Mouse (Mus musculus) thymus, postnatal 25 days (tissue): ENCODE data around the gene Rhbdd2.
A peak's percentile ranks its signal among the peaks of the same experiment; 100 is the strongest.
"Not testable (repeated sequence)": the region's sequence is repeated elsewhere in the genome, so short reads cannot be mapped to it uniquely, and the experiment has no call there.

Experiments
- DNase-seq: peaks from one replicate; pipeline ENCODE4 v3.0.0; 2022

Rhbdd2 gene

GRCm38 (mm10) chr5:135632117-135632796 lies at the start of gene Rhbdd2:
Gene Rhbdd2, plus strand, starts transcription at chr5:135632618.
- peak; percentile 98 for DNase-seq

- no peak for DNase-seq
Measured at GRCm38 (mm10) chr5:135585691-135586090, 46.7 kb upstream of the Rhbdd2 start.

GRCm38 (mm10) chr5:135587764-135588163 lies 44.7 kb upstream of the Rhbdd2 start:
- DNase-seq = no peak

GRCm38 (mm10) chr5:135589996-135590784 lies 42.2 kb upstream of the Rhbdd2 start:
- no peak for DNase-seq

- DNase-seq = not testable (repeated sequence)
Measured at GRCm38 (mm10) chr5:135604643-135605042, 27.8 kb upstream of the Rhbdd2 start.

GRCm38 (mm10) chr5:135606717-135607116 lies 25.7 kb upstream of the Rhbdd2 start:
- not testable (repeated sequence) for DNase-seq

GRCm38 (mm10) chr5:135607581-135607980 lies 24.8 kb upstream of the Rhbdd2 start:
- DNase-seq = no peak

GRCm38 (mm10) chr5:135609794-135610193 lies 22.6 kb upstream of the Rhbdd2 start:
- no peak for DNase-seq

- not testable (repeated sequence) for DNase-seq
Measured at GRCm38 (mm10) chr5:135619741-135620140, 12.7 kb upstream of the Rhbdd2 start.

GRCm38 (mm10) chr5:135620526-135620925 lies 11.9 kb upstream of the Rhbdd2 start:
- DNase-seq = no peak

- DNase-seq = no peak
Measured at GRCm38 (mm10) chr5:135621725-135622124, 10.7 kb upstream of the Rhbdd2 start.

GRCm38 (mm10) chr5:135623006-135623563 lies 9.3 kb upstream of the Rhbdd2 start:
- no peak for DNase-seq

GRCm38 (mm10) chr5:135628916-135629315 lies 3.5 kb upstream of the Rhbdd2 start:
- DNase-seq = no peak

GRCm38 (mm10) chr5:135629401-135629800 lies 3.0 kb upstream of the Rhbdd2 start:
- DNase-seq = no peak

GRCm38 (mm10) chr5:135630598-135630997 lies 1.8 kb upstream of the Rhbdd2 start:
- peak; percentile 62 for DNase-seq

GRCm38 (mm10) chr5:135632797-135633144 lies 353 bp downstream of the Rhbdd2 start:
- no peak for DNase-seq

GRCm38 (mm10) chr5:135639760-135640458 lies 7.5 kb downstream of the Rhbdd2 start:
- no peak for DNase-seq

- DNase-seq = no peak
Measured at GRCm38 (mm10) chr5:135640459-135640789, 8.0 kb downstream of the Rhbdd2 start.

- DNase-seq = no peak
Measured at GRCm38 (mm10) chr5:135641028-135641427, 8.6 kb downstream of the Rhbdd2 start.

- no peak for DNase-seq
Measured at GRCm38 (mm10) chr5:135642686-135643551, 10.5 kb downstream of the Rhbdd2 start.

GRCm38 (mm10) chr5:135643552-135643842 lies 11.1 kb downstream of the Rhbdd2 start:
- no peak for DNase-seq

- no peak for DNase-seq
Measured at GRCm38 (mm10) chr5:135643869-135644268, 11.5 kb downstream of the Rhbdd2 start.

GRCm38 (mm10) chr5:135645330-135645729 lies 12.9 kb downstream of the Rhbdd2 start:
- DNase-seq = no peak
